Mouse (Mus musculus): ENCODE results near the gene Slc25a45. TPM values are rescaled to one million over a fixed set of nuclear protein-coding genes. Genes with fewer than 3 reads are reported as not detected.
A peak's percentile ranks its signal among the peaks of the same experiment; 100 is the strongest.

The Slc25a45 gene
- polyA plus RNA-seq, 1 experiment from 2014 or later, result 2.3 TPM

GRCm38 (mm10) chr19:5924713-5925093 is 47.1 kb downstream of the Slc25a45 start, which contains the start of gene Cdc42ep2:
TSS of gene Cdc42ep2 (minus strand) at chr19:5924816.
- peak; percentile 87 for ATAC-seq (replicated peaks; ENCODE audit: insufficient number of reproducible peaks, low FRiP score, low TSS enrichment)
- under 1% methylated on average over 18 of the region's 18 CpGs for WGBS (ENCODE audit: insufficient replicate concordance)
- Histone ChIP-seq H3K4me1 (ENCODE audit: control insufficient read depth, insufficient read depth, low read length) (peaks cover 26% of the 10 kb centered on the region), H3K9me3 (replicated peaks; ENCODE audit: control insufficient read depth, low read length) (no peaks in the 10 kb centered on the region), H3K9ac (ENCODE audit: low read depth, low read length) (peak within 1 kb of the TSS; percentile 70), H3K4me2 (peak within 1 kb of the TSS; percentile 93), H3K27ac (ENCODE audit: low read depth, low read length) (peak within 1 kb of the TSS; percentile 83), H3K27me3 (ENCODE audit: control insufficient read depth, insufficient read depth, low read length) (no peaks in the 10 kb centered on the region), H3K4me3 (ENCODE audit: low read depth, low read length) (peak within 1 kb of the TSS; percentile 71), H3K36me3 (ENCODE audit: control insufficient read depth, insufficient read depth, low read length) (no peaks in the 10 kb centered on the region)

DNA sequence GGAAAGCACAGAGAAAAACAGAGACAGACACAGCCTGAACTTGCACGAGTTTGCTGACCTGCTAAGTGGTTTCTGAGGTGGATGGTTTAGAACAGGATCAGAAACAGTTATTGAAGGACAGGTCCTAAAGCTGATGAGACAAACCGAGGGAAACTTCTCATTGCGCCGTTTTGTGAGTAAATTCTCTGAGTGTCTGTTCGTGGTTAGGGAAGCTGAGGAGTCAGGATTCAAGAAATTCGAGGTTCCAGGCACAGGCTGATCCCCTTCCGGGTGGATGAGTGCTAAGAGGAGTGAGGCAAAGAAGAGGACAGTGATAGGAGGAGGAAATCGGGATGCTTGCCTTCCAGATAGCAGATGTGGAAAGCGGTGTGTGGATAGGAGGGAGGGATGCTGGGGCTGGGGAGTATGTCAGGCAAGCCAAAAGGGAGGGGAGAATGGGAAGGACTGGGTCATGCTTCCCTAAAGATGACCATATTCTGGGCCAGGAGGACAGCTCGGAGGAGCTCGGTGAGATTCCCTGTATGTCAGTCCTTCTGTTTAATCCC is 47.8 kb downstream of the Slc25a45 start:
- no peaks in the 10 kb centered on the region for H3K36me3 ChIP-seq (ENCODE audit: control insufficient read depth, insufficient read depth, low read length)
- peaks cover 31% of the 10 kb centered on the region for H3K4me1 ChIP-seq (ENCODE audit: control insufficient read depth, insufficient read depth, low read length)
- ATAC-seq (replicated peaks; ENCODE audit: insufficient number of reproducible peaks, low FRiP score, low TSS enrichment), result no peak
- H3K27ac ChIP-seq (ENCODE audit: low read depth, low read length), result peak overlapping the region; percentile 24; the same call in 1 of the 2 replicates
- H3K9ac ChIP-seq (ENCODE audit: low read depth, low read length), result peak overlapping the region; percentile 0; the same call in 1 of the 2 replicates
- WGBS (ENCODE audit: insufficient replicate concordance), result 22% methylated on average over 11 of the region's 11 CpGs
- H3K4me2 ChIP-seq, result peak overlapping the region; percentile 93
- peak overlapping the region; percentile 71 for H3K4me3 ChIP-seq (ENCODE audit: low read depth, low read length)
- no peaks in the 10 kb centered on the region for H3K9me3 ChIP-seq (replicated peaks; ENCODE audit: control insufficient read depth, low read length)
- H3K27me3 ChIP-seq (ENCODE audit: control insufficient read depth, insufficient read depth, low read length), result no peaks in the 10 kb centered on the region

- Histone ChIP-seq H3K4me1 (ENCODE audit: control insufficient read depth, insufficient read depth, low read length) (peaks cover 27% of the 10 kb centered on the region), H3K9me3 (replicated peaks; ENCODE audit: control insufficient read depth, low read length) (no peaks in the 10 kb centered on the region), H3K27ac (ENCODE audit: low read depth, low read length) (no peak overlapping the region), H3K4me3 (ENCODE audit: low read depth, low read length) (no peak overlapping the region), H3K4me2 (no peak overlapping the region), H3K9ac (ENCODE audit: low read depth, low read length) (no peak overlapping the region), H3K36me3 (ENCODE audit: control insufficient read depth, insufficient read depth, low read length) (no peaks in the 10 kb centered on the region), H3K27me3 (ENCODE audit: control insufficient read depth, insufficient read depth, low read length) (no peaks in the 10 kb centered on the region)
- 81% methylated on average over 11 of the region's 11 CpGs for WGBS (ENCODE audit: insufficient replicate concordance)
- no peak for ATAC-seq (replicated peaks; ENCODE audit: insufficient number of reproducible peaks, low FRiP score, low TSS enrichment)
These were observed 49.4 kb downstream of the Slc25a45 start for GRCm38 (mm10) chr19:5927026-5927425.

DNA sequence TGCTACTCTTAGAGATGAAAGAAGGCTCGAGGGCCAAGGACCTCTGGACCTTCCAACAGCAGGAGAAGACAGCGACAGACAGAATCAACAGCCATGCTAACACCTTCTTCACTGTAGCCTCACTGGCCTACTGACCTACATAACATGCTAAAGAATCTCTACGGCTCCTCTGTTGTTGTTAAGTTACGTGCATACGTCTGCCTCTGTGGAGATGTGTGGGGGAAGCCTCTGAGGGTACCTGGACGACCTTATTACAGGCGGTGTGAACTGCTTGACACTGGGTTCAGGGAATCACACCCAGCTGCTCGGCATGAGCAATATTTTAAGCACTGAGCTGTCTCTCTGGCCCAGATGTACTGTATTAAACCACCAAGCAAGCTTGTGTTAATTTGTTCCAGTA is 49.9 kb downstream of the Slc25a45 start:
- peaks cover 21% of the 10 kb centered on the region for H3K4me1 ChIP-seq (ENCODE audit: control insufficient read depth, insufficient read depth, low read length)
- no peak overlapping the region for H3K4me3 ChIP-seq (ENCODE audit: low read depth, low read length)
- no peak overlapping the region for H3K9ac ChIP-seq (ENCODE audit: low read depth, low read length)
- no peaks in the 10 kb centered on the region for H3K36me3 ChIP-seq (ENCODE audit: control insufficient read depth, insufficient read depth, low read length)
- no peak overlapping the region for H3K27ac ChIP-seq (ENCODE audit: low read depth, low read length)
- H3K4me2 ChIP-seq, result no peak overlapping the region
- no peaks in the 10 kb centered on the region for H3K9me3 ChIP-seq (replicated peaks; ENCODE audit: control insufficient read depth, low read length)
- no peaks in the 10 kb centered on the region for H3K27me3 ChIP-seq (ENCODE audit: control insufficient read depth, insufficient read depth, low read length)
- 65% methylated on average over 8 of the region's 8 CpGs for WGBS (ENCODE audit: insufficient replicate concordance)
- ATAC-seq (replicated peaks; ENCODE audit: insufficient number of reproducible peaks, low FRiP score, low TSS enrichment), result no peak

DNA sequence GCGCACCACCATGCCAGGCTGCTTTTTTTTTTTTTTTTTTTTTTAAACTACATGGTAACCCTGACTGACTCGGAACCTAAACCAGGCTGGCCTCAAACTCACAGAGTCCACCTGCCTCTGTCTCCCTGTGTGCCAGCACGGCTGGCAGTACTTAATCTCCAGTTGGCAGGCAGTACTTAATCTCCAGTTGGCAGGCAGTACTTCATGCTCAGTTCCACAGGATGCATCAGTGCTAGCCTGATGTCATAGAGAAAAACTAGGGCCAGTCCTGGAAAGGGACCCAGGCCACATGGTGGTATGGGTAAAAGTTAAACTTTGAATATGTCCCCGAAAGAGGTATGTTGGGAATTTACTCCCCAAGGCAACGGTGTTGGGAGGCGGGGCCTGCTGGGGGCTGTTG is 50.5 kb downstream of the Slc25a45 start:
- Histone ChIP-seq H3K4me1 (ENCODE audit: control insufficient read depth, insufficient read depth, low read length) (peaks cover 16% of the 10 kb centered on the region), H3K9ac (ENCODE audit: low read depth, low read length) (no peak overlapping the region), H3K27ac (ENCODE audit: low read depth, low read length) (no peak overlapping the region), H3K36me3 (ENCODE audit: control insufficient read depth, insufficient read depth, low read length) (no peaks in the 10 kb centered on the region), H3K9me3 (replicated peaks; ENCODE audit: control insufficient read depth, low read length) (no peaks in the 10 kb centered on the region), H3K4me2 (no peak overlapping the region), H3K27me3 (ENCODE audit: control insufficient read depth, insufficient read depth, low read length) (no peaks in the 10 kb centered on the region), H3K4me3 (ENCODE audit: low read depth, low read length) (no peak overlapping the region)
- 66% methylated on average over 6 of the region's 6 CpGs for WGBS (ENCODE audit: insufficient replicate concordance)
- no peak for ATAC-seq (replicated peaks; ENCODE audit: insufficient number of reproducible peaks, low FRiP score, low TSS enrichment)

DNA sequence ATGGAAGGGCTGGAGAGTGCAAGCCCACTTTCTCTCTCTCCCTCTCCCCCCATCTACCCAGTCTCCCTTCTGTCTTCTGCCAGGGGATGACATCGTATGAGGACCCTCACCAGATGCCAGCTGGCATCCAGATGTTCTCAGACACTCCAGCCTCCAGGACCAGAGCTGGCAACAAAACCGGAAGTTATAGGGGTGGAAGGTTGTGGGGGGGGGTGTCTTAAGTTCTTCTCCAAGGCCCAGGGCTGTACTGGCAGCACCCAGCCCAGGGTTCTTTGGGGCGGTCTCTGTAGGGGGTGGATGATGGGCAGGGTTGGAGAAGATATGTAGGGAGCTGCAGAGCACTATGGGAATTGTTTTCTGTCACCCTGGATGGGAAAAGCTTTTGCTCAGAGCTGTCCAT is 50.9 kb downstream of the Slc25a45 start:
- Histone ChIP-seq H3K4me1 (ENCODE audit: control insufficient read depth, insufficient read depth, low read length) (peaks cover 16% of the 10 kb centered on the region), H3K27ac (ENCODE audit: low read depth, low read length) (no peak overlapping the region)

GRCm38 (mm10) chr19:5929634-5930596 is 52.3 kb downstream of the Slc25a45 start:
- ATAC-seq (replicated peaks; ENCODE audit: insufficient number of reproducible peaks, low FRiP score, low TSS enrichment), result no peak
- no peak overlapping the region; the same call in 1 of the 2 replicates for H3K4me2 ChIP-seq
- no peaks in the 10 kb centered on the region for H3K36me3 ChIP-seq (ENCODE audit: control insufficient read depth, insufficient read depth, low read length)
- H3K4me1 ChIP-seq (ENCODE audit: control insufficient read depth, insufficient read depth, low read length), result peaks cover 17% of the 10 kb centered on the region
- no peaks in the 10 kb centered on the region for H3K9me3 ChIP-seq (replicated peaks; ENCODE audit: control insufficient read depth, low read length)
- no peaks in the 10 kb centered on the region for H3K27me3 ChIP-seq (ENCODE audit: control insufficient read depth, insufficient read depth, low read length)
- H3K9ac ChIP-seq (ENCODE audit: low read depth, low read length), result no peak overlapping the region
- no peak overlapping the region for H3K4me3 ChIP-seq (ENCODE audit: low read depth, low read length)
- WGBS (ENCODE audit: insufficient replicate concordance), result 55% methylated on average over 14 of the region's 14 CpGs
- peak overlapping the region; percentile 41 for H3K27ac ChIP-seq (ENCODE audit: low read depth, low read length)

More for the DNA sequence above, 50.9 kb downstream of the Slc25a45 start:
- no peak overlapping the region for H3K9ac ChIP-seq (ENCODE audit: low read depth, low read length)
- H3K4me2 ChIP-seq, result no peak overlapping the region
- WGBS (ENCODE audit: insufficient replicate concordance), result 63% methylated on average over 3 of the region's 3 CpGs
- no peaks in the 10 kb centered on the region for H3K27me3 ChIP-seq (ENCODE audit: control insufficient read depth, insufficient read depth, low read length)
- no peak for ATAC-seq (replicated peaks; ENCODE audit: insufficient number of reproducible peaks, low FRiP score, low TSS enrichment)
- H3K4me3 ChIP-seq (ENCODE audit: low read depth, low read length), result no peak overlapping the region
- H3K36me3 ChIP-seq (ENCODE audit: control insufficient read depth, insufficient read depth, low read length), result no peaks in the 10 kb centered on the region
- no peaks in the 10 kb centered on the region for H3K9me3 ChIP-seq (replicated peaks; ENCODE audit: control insufficient read depth, low read length)

GRCm38 (mm10) chr19:5935266-5935665 is 57.7 kb downstream of the Slc25a45 start:
- peak; percentile 70 for ATAC-seq (replicated peaks; ENCODE audit: insufficient number of reproducible peaks, low FRiP score, low TSS enrichment)
- Histone ChIP-seq H3K36me3 (ENCODE audit: control insufficient read depth, insufficient read depth, low read length) (no peaks in the 10 kb centered on the region), H3K9me3 (replicated peaks; ENCODE audit: control insufficient read depth, low read length) (no peaks in the 10 kb centered on the region), H3K4me2 (peak overlapping the region; percentile 29; the same call in 1 of the 2 replicates), H3K4me1 (ENCODE audit: control insufficient read depth, insufficient read depth, low read length) (peaks cover 30% of the 10 kb centered on the region), H3K9ac (ENCODE audit: low read depth, low read length) (0 out of 2 replicates have a peak overlapping the region, but pooled peaks have one; percentile 30), H3K27ac (ENCODE audit: low read depth, low read length) (peak overlapping the region; percentile 74), H3K4me3 (ENCODE audit: low read depth, low read length) (no peak overlapping the region), H3K27me3 (ENCODE audit: control insufficient read depth, insufficient read depth, low read length) (no peaks in the 10 kb centered on the region)
- WGBS (ENCODE audit: insufficient replicate concordance), result 8% methylated on average over 3 of the region's 3 CpGs

All from heart, embryonic 11.5 days (tissue).